Mouse (Mus musculus) left cerebral cortex, postnatal 4 days (tissue): Measurements from ENCODE around the gene Cntnap5a. TPM values are rescaled to one million over a fixed set of nuclear protein-coding genes. Genes with fewer than 3 reads are reported as not detected.

ENCODE experiments used
- DNase-seq: peaks from one replicate; pipeline ENCODE4 v3.0.0-alpha.2; 2022
- intact Hi-C: fragments of 180-260 bp; cut with DNase I; formaldehyde crosslinking; loops from one replicate; pipeline ENCODE4 v1.15.1; 2025
- total RNA-seq, 2 experiments: library from RNA; stranded (reverse); gene quantifications; 2 replicates each; pipeline ENCODE4 v1.2.3; 2021

The Cntnap5a gene
- total RNA-seq, 2 experiments from 2014 or later = 20.9 to 23.8 TPM

GRCm38 (mm10) chr1:116324505-116324904, 639.9 kb downstream of the Cntnap5a start:
- intact Hi-C loops = no loop called here
- no peak for DNase-seq

- intact Hi-C loops = no loop called here
- no peak for DNase-seq
Measured at GRCm38 (mm10) chr1:116353669-116354068, 669.1 kb downstream of the Cntnap5a start.

- intact Hi-C loops = no loop called here
- no peak for DNase-seq
Measured at GRCm38 (mm10) chr1:116365606-116366005, 681.0 kb downstream of the Cntnap5a start.

- intact Hi-C loops = no loop called here
- DNase-seq = no peak
Measured at GRCm38 (mm10) chr1:116366171-116366570, 681.6 kb downstream of the Cntnap5a start.

GRCm38 (mm10) chr1:116366806-116367205, 682.2 kb downstream of the Cntnap5a start:
- intact Hi-C loops = no loop called here

GRCm38 (mm10) chr1:116367572-116367971, 683.0 kb downstream of the Cntnap5a start:
- intact Hi-C loops = no loop called here

More at GRCm38 (mm10) chr1:116366806-116367205, 682.2 kb downstream of the Cntnap5a start:
- no peak for DNase-seq

GRCm38 (mm10) chr1:116370817-116371216, 686.3 kb downstream of the Cntnap5a start:
- intact Hi-C loops = no loop called here
- DNase-seq = no peak

More at GRCm38 (mm10) chr1:116367572-116367971, 683.0 kb downstream of the Cntnap5a start:
- DNase-seq = no peak

GRCm38 (mm10) chr1:116373551-116373950, 689.0 kb downstream of the Cntnap5a start:
- intact Hi-C loops = no loop called here

GRCm38 (mm10) chr1:116392390-116392789, 707.8 kb downstream of the Cntnap5a start:
- DNase-seq = no peak
- intact Hi-C loops = no loop called here

More at GRCm38 (mm10) chr1:116373551-116373950, 689.0 kb downstream of the Cntnap5a start:
- no peak for DNase-seq

- intact Hi-C loops = no loop called here
- DNase-seq = no peak
Measured at GRCm38 (mm10) chr1:116401996-116402656, 717.6 kb downstream of the Cntnap5a start.

GRCm38 (mm10) chr1:116409836-116410235, 725.3 kb downstream of the Cntnap5a start:
- intact Hi-C loops = no loop called here
- DNase-seq = no peak

- intact Hi-C loops = no loop called here
- no peak for DNase-seq
Measured at GRCm38 (mm10) chr1:116428396-116428795, 743.8 kb downstream of the Cntnap5a start.

GRCm38 (mm10) chr1:116455115-116455717, 770.7 kb downstream of the Cntnap5a start:
- peak; percentile 64 for DNase-seq
- intact Hi-C loops = no loop called here

GRCm38 (mm10) chr1:116477703-116478102, 793.1 kb downstream of the Cntnap5a start:
- intact Hi-C loops = no loop called here
- peak; percentile 73 for DNase-seq

- no peak for DNase-seq
- intact Hi-C loops = no loop called here
Measured at GRCm38 (mm10) chr1:116488780-116489569, 804.4 kb downstream of the Cntnap5a start.

GRCm38 (mm10) chr1:116577969-116578666, 893.6 kb downstream of the Cntnap5a start:
- no peak for DNase-seq
- intact Hi-C loops = no loop called here

GRCm38 (mm10) chr1:116616272-116616671, 931.7 kb downstream of the Cntnap5a start:
- DNase-seq = no peak
- intact Hi-C loops = no loop called here
